Mouse (Mus musculus) heart, postnatal 0 days (tissue): ENCODE data around the gene Gigyf1.

Source experiments
- CTCF ChIP-seq: IDR thresholded peaks from 2 replicates; pipeline ENCODE4 v1.5.1; 2016; ENCODE audit warnings: antibody characterized with exemption, control low read depth, low read depth
- EP300 ChIP-seq: IDR thresholded peaks from 2 replicates; pipeline ENCODE4 v1.6.1; 2016; ENCODE audit warnings: antibody characterized with exemption, low read depth

DNA sequence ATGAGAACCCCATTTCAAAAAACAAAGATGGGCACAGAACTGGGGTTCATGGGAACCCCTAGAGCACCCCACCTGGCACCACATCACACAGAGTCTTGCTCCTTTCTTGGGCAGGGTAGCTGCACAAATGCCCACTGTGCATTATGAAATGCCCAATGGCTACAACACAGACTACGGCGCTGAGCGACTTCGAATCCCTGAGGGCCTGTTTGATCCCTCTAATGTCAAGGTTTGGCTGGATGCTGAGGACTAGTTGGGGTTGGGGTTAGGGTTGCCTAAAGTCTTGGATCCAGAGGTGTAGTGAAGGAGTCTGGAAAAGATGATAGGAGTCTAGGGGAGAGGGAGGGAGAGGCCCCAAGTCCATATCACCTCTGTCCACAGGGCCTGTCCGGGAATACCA, 48.1 kb downstream of the Gigyf1 start:
- TF ChIP-seq CTCF (no peak), EP300 (no peak)
